ENCODE assay signal across 17 mouse cellular contexts in the genomic region with DNA sequence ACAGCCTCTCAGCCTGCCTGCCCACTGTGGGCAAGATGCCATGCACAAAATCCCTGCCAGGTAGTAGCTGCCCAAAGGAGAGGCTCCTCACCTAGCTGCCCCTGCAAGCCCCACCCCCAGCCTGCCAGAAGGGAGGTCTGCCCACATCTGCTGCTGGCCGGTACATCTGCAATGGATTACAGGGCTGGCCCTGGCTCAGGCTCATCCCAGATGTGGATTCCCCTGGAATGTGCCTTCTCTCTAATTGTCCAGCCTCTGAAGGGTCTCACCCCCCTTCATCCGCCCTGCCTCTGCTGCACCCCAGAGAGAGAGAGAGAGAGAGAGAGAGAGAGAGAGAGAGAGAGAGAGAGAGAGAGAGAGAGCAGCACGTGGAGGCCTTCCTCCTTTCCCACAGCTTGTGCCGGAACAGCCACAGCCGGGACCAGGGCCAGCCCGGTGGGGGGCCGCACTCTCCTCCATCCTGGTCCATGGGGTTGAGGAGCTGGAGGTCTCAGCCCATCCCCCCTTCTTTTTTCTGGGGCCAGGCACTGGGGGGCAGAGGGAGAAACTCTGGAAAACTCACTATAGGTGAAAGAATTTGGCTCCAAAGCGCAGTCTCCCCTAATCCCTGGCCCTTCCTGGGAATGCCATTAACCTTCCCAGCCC.
DNase-seq lines count a peak whose midpoint lies in the region; ATAC-seq and TF ChIP-seq lines count a peak whose summit lies in the region.
"Had no signal": no experiment of that assay in that cellular context is flagged by ENCODE, and none has a peak within 500 bp of the region (broad histone marks: within the 10 kb centered on the region; RNA-seq: fewer than 3 reads in every experiment).

No protein-coding gene starts in this region.

- no peak overlapping the region for H3K4me2 ChIP-seq in lung, embryonic 14.5 days
- H3K4me2 ChIP-seq in stomach, embryonic 14.5 days (replicated peaks; ENCODE audit: low read depth, low read length), result no peak overlapping the region
- H3K4me2 ChIP-seq: heart, embryonic 13.5 days; hindbrain, embryonic 14.5 days; stomach, embryonic 15.5 days had no signal

- no peak overlapping the region for H3K27ac ChIP-seq in lung, embryonic 14.5 days (ENCODE audit: low read depth)
- H3K27ac ChIP-seq in embryonic facial prominence, embryonic 10.5 days (replicated peaks), result peak overlapping the region; percentile 30
- H3K27ac ChIP-seq in stomach, embryonic 14.5 days (ENCODE audit: low read length), result no peak overlapping the region
- H3K27ac ChIP-seq: heart, embryonic 13.5 days; hindbrain, embryonic 14.5 days; stomach, embryonic 15.5 days had no signal

- ATAC-seq in lung, embryonic 14.5 days (ENCODE audit: insufficient read depth), result peak; percentile 66
- 0 out of 2 replicates have a peak, but pooled peaks have one; percentile 42 for ATAC-seq in stomach, embryonic 14.5 days (ENCODE audit: insufficient number of reproducible peaks, insufficient read depth, low FRiP score, low read depth)
- ATAC-seq: midbrain, embryonic 16.5 days; Patski had no signal

- no peak overlapping the region for H3K4me3 ChIP-seq in lung, embryonic 14.5 days (ENCODE audit: low read depth, low read length)
- no peak overlapping the region for H3K4me3 ChIP-seq in embryonic facial prominence, embryonic 10.5 days
- H3K4me3 ChIP-seq in stomach, embryonic 14.5 days (ENCODE audit: low read depth, low read length), result no peak overlapping the region
- H3K4me3 ChIP-seq: heart, embryonic 13.5 days; stomach, embryonic 15.5 days had no signal

- WGBS in lung, embryonic 14.5 days, result 40% methylated on average over 6 of the region's 8 CpGs
- 24% methylated on average over 8 of the region's 8 CpGs for WGBS in embryonic facial prominence, embryonic 10.5 days
- WGBS in stomach, embryonic 14.5 days, result 32% methylated on average over 8 of the region's 8 CpGs

- peak; percentile 31 for DNase-seq in lung, embryonic 14.5 days
- no peak for DNase-seq in lung, postnatal 36 days
- DNase-seq in embryonic facial prominence, embryonic 10.5 days (ENCODE audit: low spot score), result peak; percentile 75
- DNase-seq in gastrocnemius, postnatal 25 days, result peak; percentile 14
- no peak for DNase-seq in heart, adult 9 months (ENCODE audit: low spot score in 2 of 2)
- DNase-seq in spleen, postnatal 14 days (ENCODE audit: low spot score in 2 of 2), result no peak
- DNase-seq: cerebellum, adult 9-10 months; kidney, adult 11 months; lung, postnatal 14 days; right cerebral cortex, postnatal 25 days had no signal

- H3K36me3 ChIP-seq in lung, embryonic 14.5 days (ENCODE audit: insufficient read depth), result no peaks in the 10 kb centered on the region
- no peaks in the 10 kb centered on the region for H3K36me3 ChIP-seq in embryonic facial prominence, embryonic 10.5 days (replicated peaks)
- no peaks in the 10 kb centered on the region for H3K36me3 ChIP-seq in stomach, embryonic 14.5 days (ENCODE audit: control insufficient read depth, insufficient read depth, low read length)
- H3K36me3 ChIP-seq: heart, embryonic 13.5 days; stomach, embryonic 15.5 days had no signal

- no peak for TF ChIP-seq CTCF in lung, embryonic 14.5 days (IDR thresholded peaks at IDR 0.05; ENCODE audit: low read depth)

- H3K9ac ChIP-seq in lung, embryonic 14.5 days, result no peak overlapping the region
- H3K9ac ChIP-seq in stomach, embryonic 14.5 days (replicated peaks; ENCODE audit: low read depth, low read length), result no peak overlapping the region
- H3K9ac ChIP-seq: heart, embryonic 13.5 days; hindbrain, embryonic 14.5 days; stomach, embryonic 15.5 days had no signal

- H3K9me3 ChIP-seq in lung, embryonic 14.5 days (ENCODE audit: low read depth, low read length), result no peaks in the 10 kb centered on the region
- no peaks in the 10 kb centered on the region for H3K9me3 ChIP-seq in embryonic facial prominence, embryonic 10.5 days
- no peaks in the 10 kb centered on the region for H3K9me3 ChIP-seq in stomach, embryonic 14.5 days (ENCODE audit: control insufficient read depth, low read depth, low read length)
- H3K9me3 ChIP-seq: heart, embryonic 13.5 days; stomach, embryonic 15.5 days had no signal

- no peaks in the 10 kb centered on the region for H3K27me3 ChIP-seq in lung, embryonic 14.5 days (ENCODE audit: insufficient read depth, low read length)
- peaks cover 100% of the 10 kb centered on the region for H3K27me3 ChIP-seq in embryonic facial prominence, embryonic 10.5 days (replicated peaks; ENCODE audit: low read depth, poor library complexity, severe bottlenecking)
- 0 out of 2 replicates have a peak, but pooled peaks cover 3% of the 10 kb centered on the region for H3K27me3 ChIP-seq in stomach, embryonic 14.5 days (ENCODE audit: control insufficient read depth, insufficient read depth, low read length)
- H3K27me3 ChIP-seq: CH12.LX had no signal

- H3K4me1 ChIP-seq in lung, embryonic 14.5 days (ENCODE audit: insufficient read depth), result no peaks in the 10 kb centered on the region
- H3K4me1 ChIP-seq in embryonic facial prominence, embryonic 10.5 days, result peaks cover 33% of the 10 kb centered on the region
- H3K4me1 ChIP-seq in stomach, embryonic 14.5 days (ENCODE audit: control insufficient read depth, insufficient read depth, low read length), result no peaks in the 10 kb centered on the region
- H3K4me1 ChIP-seq: heart, embryonic 13.5 days; stomach, embryonic 15.5 days had no signal

Comparison
In these comparisons a context has a peak if more than half of its experiments do, and no peak if none do; other contexts are left out.
1. DNase-seq: peak in lung, embryonic 14.5 days (single experiment), embryonic facial prominence, embryonic 10.5 days (single experiment) and gastrocnemius, postnatal 25 days (single experiment); none in lung, postnatal 36 days (single experiment), heart, adult 9 months (0 of 2) and spleen, postnatal 14 days (0 of 2).